Mouse (Mus musculus): Measurements from ENCODE around the gene Dzip1.

The Dzip1 gene

GRCm38 (mm10) chr14:118924673-118925615, at the start of gene Dzip1:
Gene Dzip1, minus strand, starts transcription at chr14:118925460.
- peak; percentile 64 to 69 for DNase-seq

- no peak for DNase-seq
Measured at GRCm38 (mm10) chr14:118972268-118972667, 47.0 kb upstream of the Dzip1 start.

- DNase-seq = no peak
Measured at GRCm38 (mm10) chr14:118967646-118968045, 42.4 kb upstream of the Dzip1 start.

GRCm38 (mm10) chr14:118965356-118966000, 40.2 kb upstream of the Dzip1 start:
- DNase-seq = no peak

GRCm38 (mm10) chr14:118958010-118958409, 32.8 kb upstream of the Dzip1 start:
- no peak for DNase-seq

GRCm38 (mm10) chr14:118951912-118952583, 26.8 kb upstream of the Dzip1 start:
- DNase-seq = no peak

GRCm38 (mm10) chr14:118948841-118949240, 23.6 kb upstream of the Dzip1 start:
- no peak for DNase-seq

GRCm38 (mm10) chr14:118944702-118945101, 19.4 kb upstream of the Dzip1 start:
- no peak for DNase-seq

GRCm38 (mm10) chr14:118942076-118942475, 16.8 kb upstream of the Dzip1 start:
- DNase-seq = no peak

- DNase-seq = no peak
Measured at GRCm38 (mm10) chr14:118940796-118941495, 15.7 kb upstream of the Dzip1 start.

- no peak for DNase-seq
Measured at GRCm38 (mm10) chr14:118938551-118938950, 13.3 kb upstream of the Dzip1 start.

GRCm38 (mm10) chr14:118937533-118938492, 12.6 kb upstream of the Dzip1 start, which contains the start of gene Dnajc3:
Gene Dnajc3, plus strand, starts transcription at chr14:118937976.
- DNase-seq = peak; percentile 99

GRCm38 (mm10) chr14:118936952-118937351, 11.7 kb upstream of the Dzip1 start:
- DNase-seq = no peak

- DNase-seq = no peak
Measured at GRCm38 (mm10) chr14:118936236-118936635, 11.0 kb upstream of the Dzip1 start.

- DNase-seq = no peak
Measured at GRCm38 (mm10) chr14:118934686-118935085, 9.4 kb upstream of the Dzip1 start.

GRCm38 (mm10) chr14:118932956-118933355, 7.7 kb upstream of the Dzip1 start:
- peak in 1 of 2 experiments; percentile 62 for DNase-seq

GRCm38 (mm10) chr14:118931181-118931580, 5.9 kb upstream of the Dzip1 start:
- DNase-seq = no peak

GRCm38 (mm10) chr14:118930777-118931176, 5.5 kb upstream of the Dzip1 start:
- DNase-seq = no peak

- DNase-seq = peak; percentile 39 to 73
Measured at GRCm38 (mm10) chr14:118929779-118930178, 4.5 kb upstream of the Dzip1 start.

GRCm38 (mm10) chr14:118928565-118928964, 3.3 kb upstream of the Dzip1 start:
- DNase-seq = no peak

GRCm38 (mm10) chr14:118922667-118923184, 2.5 kb downstream of the Dzip1 start:
- DNase-seq = no peak

Data from thymus, adult 18-20 months (tissue).